Mouse (Mus musculus): Measurements from ENCODE around the gene Slc2a13.

- TF ChIP-seq CTCF (IDR thresholded peaks at IDR 0.05; ENCODE audit: low read depth) (no peak), EP300 (IDR thresholded peaks at IDR 0.05; ENCODE audit: low read depth) (no peak)
Observed at GRCm38 (mm10) chr15:91334416-91334900, 238.6 kb downstream of the Slc2a13 start.
